Mouse (Mus musculus) urinary bladder, postnatal 25 days (tissue): ENCODE results near the gene Dlg2.

ENCODE experiments used
- DNase-seq: peaks from one replicate; pipeline ENCODE4 v3.0.0; 2022; ENCODE audit warnings: low spot score

The Dlg2 gene

DNA sequence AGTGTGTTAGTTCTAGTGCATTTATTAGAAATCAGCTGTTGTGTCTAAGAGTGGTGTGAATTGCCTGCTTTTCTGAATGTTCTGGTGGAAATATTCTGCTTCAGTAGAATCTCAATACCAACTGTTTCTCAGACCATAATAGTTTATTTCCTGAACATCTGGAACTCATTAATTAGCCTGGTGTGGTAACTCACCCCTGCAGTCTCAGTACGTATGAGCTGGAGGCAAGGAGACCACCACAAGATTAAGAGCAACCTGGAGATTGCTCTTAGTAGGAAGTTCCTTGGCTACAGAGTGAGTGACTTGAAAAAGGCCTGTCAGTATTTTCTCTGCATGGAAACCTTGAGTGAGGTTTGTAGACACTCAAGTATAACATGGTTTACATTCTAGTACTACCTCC is 1810.6 kb downstream of the Dlg2 start:
- no peak for DNase-seq

DNA sequence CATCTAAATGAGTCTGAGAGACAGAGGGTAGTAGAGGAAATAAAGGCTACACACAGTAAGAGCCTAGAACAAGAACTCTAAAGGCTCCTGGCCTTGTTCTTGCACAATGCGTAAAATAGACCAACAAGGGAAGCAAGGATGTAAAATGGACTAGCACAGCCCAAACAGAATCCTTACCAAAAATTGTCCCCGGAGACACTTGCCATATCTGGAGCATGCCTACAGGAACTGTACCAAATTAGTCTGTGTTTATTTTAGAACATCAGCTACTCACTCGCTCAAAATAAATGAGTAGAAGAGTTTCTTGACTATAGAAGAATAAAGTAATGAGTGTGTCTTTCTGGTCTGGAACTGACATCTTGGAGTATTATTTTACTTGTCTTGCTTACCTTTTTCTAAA is 1812.3 kb downstream of the Dlg2 start:
- DNase-seq = no peak

DNA sequence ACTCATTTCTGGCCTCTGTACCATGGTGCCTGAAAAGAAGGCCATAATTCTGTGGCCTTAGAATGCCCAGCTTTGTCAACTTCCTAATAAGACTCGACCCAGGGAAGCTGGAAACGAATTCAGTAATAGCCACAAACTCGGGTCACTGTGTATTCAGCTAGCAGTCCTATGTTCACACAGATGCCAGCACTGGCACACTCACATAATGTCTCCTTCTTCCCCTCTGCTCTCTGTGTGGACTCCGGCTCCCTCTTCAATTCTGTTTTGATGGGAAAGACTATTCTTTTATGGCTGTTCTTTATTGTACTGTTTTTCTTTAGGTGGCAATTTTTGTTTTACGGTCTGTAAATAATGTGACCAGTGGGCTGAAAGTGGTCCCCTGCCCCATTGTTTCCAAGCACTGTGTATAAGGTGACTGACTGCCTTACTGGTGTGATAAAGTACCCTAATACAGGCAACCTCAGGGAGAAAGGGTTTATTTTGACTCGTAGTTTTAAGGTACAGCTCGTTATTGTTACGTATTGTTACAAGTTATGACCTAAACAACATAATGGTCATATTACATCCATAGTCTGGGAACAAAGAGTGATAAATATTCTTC is 1816.5 kb downstream of the Dlg2 start:
- DNase-seq = no peak

DNA sequence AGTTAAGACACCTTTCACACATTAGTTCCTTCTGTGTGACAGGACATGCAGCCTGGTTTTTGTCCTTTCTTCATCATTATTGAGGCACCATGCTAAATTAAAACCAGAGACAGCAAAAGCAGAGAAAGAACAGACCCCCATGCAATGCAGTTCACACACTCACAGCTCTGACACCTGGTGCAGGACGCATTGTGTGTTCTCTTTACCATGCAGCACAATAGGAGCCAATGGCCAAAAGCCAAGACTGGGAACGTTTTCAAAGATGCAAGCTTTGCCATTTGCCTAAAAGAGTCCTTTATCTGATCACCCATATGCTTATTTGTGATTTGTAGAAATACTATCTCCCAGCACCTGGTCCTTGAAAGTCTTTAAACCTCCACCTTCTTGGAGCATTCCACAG is 1824.6 kb downstream of the Dlg2 start:
- DNase-seq = no peak

DNA sequence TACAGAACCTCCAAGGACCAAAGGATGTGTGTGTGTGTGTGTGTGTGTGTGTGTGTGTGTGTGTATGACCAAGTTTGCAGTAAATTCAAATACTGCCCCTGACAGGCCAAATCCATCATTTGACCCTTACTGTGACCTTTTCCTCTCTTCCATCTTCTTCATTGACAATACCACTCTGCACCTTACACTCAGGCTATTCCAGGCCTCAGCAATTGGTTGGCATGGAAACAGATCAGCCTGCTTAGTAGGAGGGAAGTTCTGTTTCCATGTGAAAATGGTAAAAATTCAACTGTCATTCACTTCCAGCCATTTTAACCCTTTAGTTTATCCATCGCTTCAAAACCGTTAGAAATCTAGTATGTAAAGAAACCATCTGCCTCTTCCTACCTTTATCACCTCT is 1831.2 kb downstream of the Dlg2 start:
- no peak for DNase-seq

DNA sequence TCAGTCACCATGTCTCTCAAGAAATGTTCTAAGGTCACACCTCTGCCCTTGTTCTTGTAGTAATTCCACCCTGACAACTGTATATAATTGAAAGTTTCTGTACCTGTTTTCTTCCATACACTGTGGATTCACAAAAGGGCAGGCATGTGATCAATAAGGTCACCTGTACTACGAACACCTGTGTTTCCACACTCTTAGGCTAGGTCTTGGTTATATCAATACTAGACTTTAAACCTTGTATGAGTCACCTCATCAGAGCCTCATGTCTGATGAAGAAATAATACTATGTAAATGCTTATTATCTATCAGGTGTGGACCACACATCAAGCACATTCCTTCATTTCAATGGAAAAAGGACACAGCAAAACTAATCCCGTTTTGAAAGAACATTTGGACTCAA is 1831.7 kb downstream of the Dlg2 start:
- DNase-seq = no peak

DNA sequence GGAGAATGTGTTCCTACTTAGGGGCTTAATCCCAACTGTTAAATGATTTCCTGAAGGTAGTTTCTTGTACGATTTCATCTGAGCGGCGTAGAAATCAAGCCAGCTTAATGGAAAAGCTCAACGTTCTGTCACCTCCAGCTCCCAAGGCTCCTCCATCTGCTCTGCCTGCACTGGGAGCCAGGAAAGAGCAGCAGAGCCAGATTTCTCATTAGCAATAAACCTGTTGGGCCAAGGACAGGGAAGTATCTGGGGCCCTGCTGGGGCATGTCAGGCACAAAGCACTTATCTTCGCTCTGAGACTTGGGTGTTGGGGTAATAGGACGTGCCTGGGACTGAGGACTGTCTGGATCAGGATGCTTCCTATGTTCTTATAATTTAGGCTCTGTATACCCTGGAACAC is 1839.9 kb downstream of the Dlg2 start:
- DNase-seq = no peak

DNA sequence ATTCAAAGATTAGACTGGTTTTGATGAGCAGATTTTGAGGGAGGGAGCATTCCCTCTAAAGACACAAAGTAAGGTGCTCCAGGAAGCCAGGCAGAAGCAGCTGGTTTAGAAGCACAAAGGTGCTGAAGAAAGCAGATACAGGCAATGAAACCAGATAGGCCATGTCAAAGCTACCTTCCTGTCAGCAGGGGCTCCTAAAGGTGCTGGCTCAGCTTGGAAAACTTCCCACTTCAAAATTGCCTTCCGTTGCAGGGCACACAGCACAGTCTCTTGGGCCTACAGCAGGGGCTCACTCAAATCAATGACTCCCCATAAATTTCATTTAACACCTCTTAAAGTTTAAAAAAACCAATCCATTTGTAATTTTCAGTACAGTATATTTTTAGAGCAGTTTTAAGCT is 1843.0 kb downstream of the Dlg2 start:
- no peak for DNase-seq

DNA sequence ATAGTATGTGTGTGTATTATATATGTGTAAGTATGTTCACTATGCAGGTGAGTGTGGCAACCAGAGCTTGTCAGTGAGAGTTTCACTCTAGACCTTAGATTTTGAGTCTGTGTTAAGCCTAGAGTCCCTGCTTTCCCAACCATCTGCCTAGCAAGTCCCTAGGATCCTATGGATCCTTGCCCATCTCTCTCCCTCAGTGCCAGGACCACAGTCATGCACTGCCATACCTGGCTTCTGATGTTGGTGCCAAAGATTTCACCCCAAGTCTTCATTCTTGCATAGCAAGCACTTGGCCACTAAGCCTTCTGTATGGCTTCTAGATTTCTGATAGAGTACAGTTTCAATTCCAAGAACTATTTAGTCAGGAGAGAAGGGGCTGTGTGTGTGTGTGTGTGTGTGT is 1843.7 kb downstream of the Dlg2 start:
- DNase-seq = no peak

DNA sequence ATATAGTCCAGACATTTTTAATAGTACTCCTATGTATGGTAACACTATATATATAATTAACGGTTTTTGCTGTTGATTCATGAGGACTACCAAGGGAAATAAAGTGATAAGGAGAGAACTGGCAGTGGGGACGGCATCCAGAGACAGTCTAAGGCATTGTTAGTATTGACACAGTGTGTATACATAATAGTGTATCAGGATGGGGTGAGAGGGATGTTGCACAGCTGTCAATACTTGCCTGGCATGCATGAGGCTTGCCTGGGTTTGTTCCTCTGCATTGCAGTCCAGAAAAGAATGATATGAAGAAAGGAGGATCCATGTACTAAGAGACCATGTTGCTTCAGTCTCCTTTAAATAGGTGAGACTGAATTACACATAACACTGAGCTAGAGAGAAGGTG is 1845.3 kb downstream of the Dlg2 start:
- no peak for DNase-seq

DNA sequence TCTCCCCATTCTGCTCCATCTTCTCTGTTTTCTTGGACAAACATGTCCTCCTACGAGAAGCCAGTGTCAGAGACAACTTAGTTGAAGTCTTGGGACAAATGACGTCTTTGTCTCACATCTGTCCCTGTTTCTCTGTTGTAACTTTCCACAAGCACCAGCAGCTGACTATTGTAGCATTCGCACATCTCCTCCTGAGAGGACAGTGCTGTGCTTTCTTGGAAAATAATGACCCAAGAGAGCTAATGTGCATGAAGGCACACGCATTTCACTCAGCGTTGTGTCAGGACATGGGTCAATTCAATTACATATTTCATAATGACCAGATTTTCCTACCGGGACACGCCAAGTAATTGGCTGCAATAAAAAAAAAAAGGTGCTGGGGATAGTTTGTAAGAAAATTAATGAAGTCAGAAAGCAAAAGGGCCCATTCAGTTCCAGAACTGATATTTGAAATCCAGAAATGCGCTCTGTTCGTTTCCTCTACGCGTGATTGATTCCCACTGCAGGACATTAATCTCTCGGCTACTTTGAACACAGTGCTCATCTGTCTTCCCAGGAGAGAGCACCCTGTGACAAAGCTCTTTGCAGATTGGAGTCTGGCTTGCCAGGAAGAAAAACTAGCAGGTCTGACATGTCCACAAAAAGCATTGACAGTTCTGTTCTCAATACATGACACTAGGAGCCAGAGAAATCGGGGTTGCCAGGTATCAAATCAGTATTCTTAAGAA is 1846.0 kb downstream of the Dlg2 start:
- no peak for DNase-seq

DNA sequence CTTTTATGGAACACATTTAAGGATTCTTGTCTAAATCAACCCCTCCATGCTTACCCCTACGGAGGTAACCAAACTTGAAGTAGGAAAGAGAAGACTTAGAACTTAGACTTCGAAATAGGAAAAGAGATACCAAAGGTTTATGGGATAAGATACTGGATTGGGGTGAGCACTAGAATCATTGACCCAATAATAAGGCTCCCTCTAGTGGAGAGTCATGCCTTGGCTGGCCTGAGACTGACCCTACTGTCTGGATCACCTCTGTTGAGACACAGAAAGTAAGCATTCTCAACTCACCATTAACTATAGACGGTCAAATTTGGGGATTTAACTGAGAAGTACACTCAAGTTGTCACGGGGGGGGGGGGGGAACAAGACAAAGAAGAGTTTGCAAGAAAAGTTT is 1847.2 kb downstream of the Dlg2 start:
- DNase-seq = peak; percentile 13

DNA sequence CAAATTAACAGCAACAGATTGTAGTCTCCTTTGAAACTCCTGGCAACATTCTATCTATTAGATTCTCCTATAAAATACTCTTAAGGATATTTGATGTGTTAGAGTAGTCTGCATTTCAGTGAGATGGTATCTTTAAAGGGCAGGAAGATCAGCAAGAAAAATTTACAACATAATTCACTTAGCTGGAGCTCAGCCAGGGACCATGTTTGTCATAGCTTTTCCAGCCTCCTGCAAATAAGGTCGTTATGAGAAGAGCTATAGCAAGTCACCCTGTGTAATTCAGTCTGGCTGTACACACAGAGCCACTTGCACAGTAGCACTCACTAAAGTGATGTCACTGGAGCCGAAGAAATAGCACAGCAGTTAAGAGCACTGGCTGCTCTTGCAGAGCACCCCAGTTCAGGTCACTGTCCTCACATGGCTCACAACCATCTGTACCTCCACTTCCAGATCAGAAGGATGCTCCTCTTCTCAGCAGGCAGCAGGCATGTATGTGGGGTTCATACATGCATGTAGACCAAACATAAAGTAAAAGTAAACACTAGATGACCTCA is 1850.9 kb downstream of the Dlg2 start:
- no peak for DNase-seq

DNA sequence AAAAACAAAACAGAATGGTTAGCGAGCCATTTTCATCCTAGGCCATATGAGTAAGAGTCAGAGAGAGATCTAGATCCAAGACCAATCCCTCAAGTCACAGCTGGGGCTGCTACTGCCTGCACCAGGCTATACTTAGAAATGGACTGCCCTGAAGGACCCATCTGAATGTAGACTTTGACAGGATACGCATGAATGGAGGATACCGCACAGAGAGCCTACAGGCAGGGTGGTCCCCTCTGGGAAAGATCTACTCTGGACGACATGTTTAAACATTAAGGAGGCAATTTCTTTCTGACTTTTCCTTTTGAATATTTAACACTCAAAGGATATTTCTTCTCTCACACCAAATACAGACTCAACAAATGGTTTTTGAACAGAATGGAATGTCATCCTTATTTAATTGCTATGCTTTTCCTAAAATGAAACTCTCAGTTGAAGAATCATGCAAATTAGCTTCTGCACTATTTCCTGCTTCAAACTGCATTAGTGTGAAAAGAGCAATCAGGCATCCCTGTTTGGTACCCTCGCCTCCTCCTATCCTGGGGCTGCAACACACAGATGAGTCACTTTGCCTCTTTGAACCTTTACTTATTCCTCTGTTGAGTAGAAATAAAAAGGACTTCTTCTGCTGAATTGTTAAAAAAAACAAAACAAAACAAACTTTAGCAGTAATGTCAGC is 1856.9 kb downstream of the Dlg2 start:
- DNase-seq = no peak

DNA sequence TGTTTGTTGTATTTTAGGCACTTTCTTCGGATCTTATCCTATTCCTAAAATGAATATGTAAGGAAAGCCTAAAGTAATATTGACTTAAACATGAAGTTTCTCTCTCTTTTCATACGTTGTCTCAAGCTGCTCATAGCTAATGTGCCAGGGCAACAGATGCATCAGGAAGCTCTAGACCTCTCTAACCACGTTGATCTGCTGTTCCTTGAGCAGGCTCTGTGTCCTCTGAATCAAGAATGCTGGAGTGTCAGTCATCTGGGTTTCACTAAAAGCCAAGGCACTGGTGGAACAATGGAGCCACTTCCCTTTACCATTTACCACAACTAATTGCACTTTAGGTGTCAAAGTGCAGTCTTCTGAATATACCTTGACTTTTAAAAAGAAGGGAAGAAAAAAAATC is 1880.1 kb downstream of the Dlg2 start:
- no peak for DNase-seq

DNA sequence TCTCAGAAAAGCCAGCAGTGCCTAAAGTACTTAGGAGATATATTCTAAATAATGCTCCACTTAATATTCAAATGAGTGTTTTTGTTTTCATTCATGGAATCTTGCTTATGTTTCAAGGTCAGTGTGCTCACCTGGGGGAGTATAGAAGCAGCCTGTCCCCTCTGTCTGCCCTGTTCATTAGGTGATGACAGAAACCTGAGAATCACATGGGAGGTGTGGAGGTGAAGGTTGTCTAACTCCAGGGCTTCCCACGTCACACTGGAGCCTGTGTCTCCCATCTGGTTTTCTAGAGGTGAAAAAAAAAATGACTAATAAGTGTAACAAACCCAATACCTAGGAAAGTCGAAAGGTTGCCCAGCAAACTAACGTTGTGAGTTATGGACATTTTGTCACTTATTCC is 1886.9 kb downstream of the Dlg2 start:
- no peak for DNase-seq

DNA sequence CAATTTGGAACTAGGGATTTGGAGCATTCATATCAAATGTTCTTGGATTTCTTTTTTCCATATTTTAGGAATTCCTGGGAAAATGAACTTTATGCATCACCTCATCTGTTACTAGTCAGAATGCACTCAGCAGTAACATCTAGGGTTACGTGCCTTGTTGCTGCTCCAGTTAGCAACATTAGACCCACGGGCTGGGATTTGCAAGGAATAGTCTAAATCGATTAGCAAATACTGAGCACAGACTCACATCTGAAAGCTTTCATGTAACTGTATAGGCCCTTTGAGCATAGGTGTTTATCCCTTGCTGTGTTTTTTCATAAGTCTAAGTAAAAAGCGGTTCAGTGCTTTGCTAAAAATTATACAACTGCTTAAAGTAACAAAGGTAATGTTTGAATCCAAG is 1887.3 kb downstream of the Dlg2 start:
- no peak for DNase-seq

DNA sequence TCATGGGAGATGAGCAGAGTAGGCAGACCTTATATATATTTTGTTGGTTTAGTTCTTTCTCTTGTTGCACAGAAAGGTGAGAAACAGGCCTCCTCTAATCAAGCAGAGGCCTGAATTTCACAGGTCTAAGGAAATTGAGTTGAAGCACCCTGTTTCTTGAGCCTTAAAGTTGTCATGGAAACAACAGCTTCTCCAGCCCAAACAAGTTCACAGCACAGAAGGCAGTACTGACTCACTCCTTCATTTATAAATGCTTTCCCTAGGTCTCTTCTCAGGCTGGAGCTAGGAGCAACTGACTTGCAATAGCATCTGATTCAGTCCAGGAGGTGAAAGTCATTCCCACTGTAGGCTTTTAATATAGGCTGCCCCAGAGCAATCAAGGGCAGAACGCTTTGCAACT is 1890.6 kb downstream of the Dlg2 start:
- no peak for DNase-seq

DNA sequence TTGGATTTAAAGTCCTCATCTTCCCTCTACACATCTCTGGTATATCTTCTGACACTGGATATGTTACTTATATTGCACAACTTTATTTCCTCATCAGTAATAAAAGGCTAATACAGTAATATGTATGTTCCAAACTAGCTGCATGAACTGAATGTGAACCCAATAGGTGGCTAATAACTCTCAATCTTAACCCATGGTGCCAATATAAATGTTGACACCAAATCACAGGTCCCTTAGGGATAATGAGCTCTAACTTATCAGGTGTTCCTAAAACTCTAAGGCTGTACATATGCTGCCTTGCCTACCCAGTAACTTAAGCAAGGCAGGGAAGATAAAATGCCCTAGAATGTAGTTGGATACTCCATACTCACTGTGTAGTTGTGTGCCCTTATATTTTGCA is 1894.0 kb downstream of the Dlg2 start:
- no peak for DNase-seq

DNA sequence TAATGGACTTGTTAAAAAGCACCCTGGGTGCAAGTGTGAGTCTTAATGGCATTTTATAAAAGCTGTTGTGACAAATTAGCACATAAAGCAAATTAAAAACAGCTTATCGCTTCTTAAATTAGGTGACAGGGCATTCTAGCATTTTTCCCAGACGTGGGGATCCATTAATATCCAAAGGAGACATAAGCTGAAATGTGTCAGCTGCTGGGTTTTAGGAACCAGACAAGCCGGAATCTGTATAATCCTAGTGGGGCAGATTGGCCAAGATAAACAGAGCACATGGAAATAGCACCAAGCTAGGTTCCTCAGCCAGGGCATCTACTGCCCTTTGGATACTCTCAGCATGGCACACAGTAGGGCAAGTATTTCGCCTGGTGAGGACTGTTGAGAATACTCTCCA is 1895.2 kb downstream of the Dlg2 start:
- DNase-seq = no peak

DNA sequence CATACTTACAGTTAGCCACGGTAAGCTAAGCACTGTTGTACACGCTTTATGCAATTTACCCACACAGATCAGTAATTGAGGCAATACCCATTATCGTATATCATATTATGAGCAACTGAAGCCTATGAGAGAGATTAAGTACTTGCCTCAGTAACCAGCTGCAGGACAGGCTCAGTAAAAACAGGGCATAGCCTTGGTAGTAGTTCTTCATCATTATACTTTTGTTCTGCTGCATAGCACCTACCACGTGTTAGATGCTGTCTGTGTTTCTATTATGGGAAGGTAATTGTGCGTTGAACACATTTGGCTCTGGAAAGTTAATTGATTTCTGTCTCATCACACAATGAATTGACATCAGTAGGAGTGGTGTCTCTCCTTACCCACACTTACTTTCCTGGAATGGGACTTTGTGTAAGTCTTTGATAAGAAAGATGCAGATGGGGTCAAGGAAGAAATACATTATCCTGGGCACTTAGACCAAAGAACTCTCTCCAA is 1897.4 kb downstream of the Dlg2 start:
- no peak for DNase-seq

DNA sequence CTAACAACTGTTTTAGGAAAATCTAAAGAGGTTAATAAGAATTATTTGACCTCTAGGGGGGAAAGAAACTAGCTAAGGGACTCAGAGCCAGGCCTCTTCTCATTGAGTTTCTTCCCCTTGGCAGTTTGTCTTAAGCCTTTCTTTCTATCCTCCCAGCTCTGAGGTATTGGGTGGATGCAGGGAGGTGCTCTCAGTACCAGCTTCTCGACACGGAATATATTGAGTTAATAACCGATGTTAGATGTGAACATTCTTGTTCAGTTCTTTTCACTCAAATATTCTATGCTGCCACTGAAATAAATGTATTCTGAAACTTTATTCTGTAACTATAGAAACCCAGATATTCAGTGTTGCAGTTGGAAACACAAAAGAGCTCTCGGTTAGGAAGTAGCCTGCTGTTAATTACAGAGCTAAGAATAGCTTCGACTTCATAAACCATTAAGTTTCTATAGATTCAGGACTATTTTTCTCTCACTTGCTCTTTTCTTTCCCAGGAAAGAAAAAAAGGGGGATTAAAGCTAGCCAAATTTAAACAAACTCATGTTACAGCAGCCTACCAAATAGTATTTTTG is 1907.5 kb downstream of the Dlg2 start:
- DNase-seq = no peak
